Mouse (Mus musculus) testis, postnatal 14 days (tissue): Measurements from ENCODE around the gene Olfr1223.
"Not testable (repeated sequence)": the region's sequence is repeated elsewhere in the genome, so short reads cannot be mapped to it uniquely, and the experiment has no call there.

Source experiments
- DNase-seq: peaks from one replicate; pipeline ENCODE4 v3.0.0; 2021; ENCODE audit warnings: low spot score

Olfr1223 gene

GRCm38 (mm10) chr2:89151460-89151859, at the start of gene Olfr1223:
TSS of gene Olfr1223 (minus strand) at chr2:89151560.
- no peak for DNase-seq

GRCm38 (mm10) chr2:89199948-89200347, 48.6 kb upstream of the Olfr1223 start, which contains the start of gene Olfr1226:
TSS of gene Olfr1226 (minus strand) at chr2:89200048.
- no peak for DNase-seq

- DNase-seq = no peak
Measured at GRCm38 (mm10) chr2:89196325-89196982, 45.1 kb upstream of the Olfr1223 start.

GRCm38 (mm10) chr2:89174569-89174968, 23.2 kb upstream of the Olfr1223 start, which contains the start of gene Olfr1225:
TSS of gene Olfr1225 (minus strand) at chr2:89174669.
- DNase-seq = no peak

- not testable (repeated sequence) for DNase-seq
Measured at GRCm38 (mm10) chr2:89164711-89165110, 13.4 kb upstream of the Olfr1223 start.

- not testable (repeated sequence) for DNase-seq
Measured at GRCm38 (mm10) chr2:89163991-89164390, 12.6 kb upstream of the Olfr1223 start, which contains the start of gene Olfr1224-ps1. TSS of gene Olfr1224-ps1 (minus strand) at chr2:89164091.

GRCm38 (mm10) chr2:89132954-89133353, 18.4 kb downstream of the Olfr1223 start, which contains the start of gene Olfr1222:
TSS of gene Olfr1222 (minus strand) at chr2:89133054.
- no peak for DNase-seq

GRCm38 (mm10) chr2:89117183-89117582, 34.2 kb downstream of the Olfr1223 start, which contains the start of gene Olfr1221:
TSS of gene Olfr1221 (minus strand) at chr2:89117283.
- DNase-seq = no peak

- DNase-seq = no peak
Measured at GRCm38 (mm10) chr2:89106735-89107134, 44.6 kb downstream of the Olfr1223 start, which contains the start of gene Olfr1220. TSS of gene Olfr1220 (minus strand) at chr2:89106835.

- DNase-seq = no peak
Measured at GRCm38 (mm10) chr2:89105651-89106050, 45.7 kb downstream of the Olfr1223 start.

GRCm38 (mm10) chr2:89093848-89094247, 57.5 kb downstream of the Olfr1223 start:
- no peak for DNase-seq
